Mouse (Mus musculus): Measurements from ENCODE around the gene Mrpl10. TPM values are rescaled to one million over a fixed set of nuclear protein-coding genes. Genes with fewer than 3 reads are reported as not detected.
A peak's percentile ranks its signal among the peaks of the same experiment; 100 is the strongest.

Gene Mrpl10
- polyA plus RNA-seq, 1 experiment = 86.8 TPM

DNA sequence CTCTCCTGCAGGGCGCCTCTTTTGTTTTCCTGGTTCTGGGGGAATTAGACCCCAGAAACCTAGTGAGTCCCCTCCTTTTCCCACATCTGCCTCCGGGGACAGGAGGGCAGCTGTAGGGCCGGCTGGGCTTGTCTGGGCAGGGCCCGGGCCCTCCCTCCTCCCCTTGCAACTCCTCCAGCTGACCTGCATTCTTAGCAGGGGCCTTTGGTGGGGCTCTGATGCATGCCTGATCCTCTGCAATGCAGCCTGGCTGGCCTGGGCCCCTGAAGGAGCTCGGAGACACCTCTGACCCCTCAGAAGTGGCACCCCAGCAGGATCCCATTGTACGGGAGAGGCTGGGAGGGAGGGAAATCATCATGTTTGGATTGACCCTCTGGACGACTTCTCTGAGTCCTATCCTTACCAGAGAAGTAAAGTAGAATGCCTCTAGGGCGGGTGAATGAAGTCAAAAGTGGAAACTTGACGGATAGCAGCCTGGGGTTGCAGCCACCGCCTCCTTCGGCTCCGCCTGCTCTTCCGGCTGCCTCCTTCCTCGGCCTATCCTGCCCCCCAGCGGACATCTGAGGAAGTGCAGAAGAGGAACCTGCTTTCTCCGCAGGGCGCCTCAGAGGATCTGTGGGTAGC lies 15.5 kb upstream of the Mrpl10 start:
- 6% methylated on average over 17 of the region's 17 CpGs for WGBS
- peak; percentile 62 for DNase-seq (ENCODE audit: low read depth, low spot score)

DNA sequence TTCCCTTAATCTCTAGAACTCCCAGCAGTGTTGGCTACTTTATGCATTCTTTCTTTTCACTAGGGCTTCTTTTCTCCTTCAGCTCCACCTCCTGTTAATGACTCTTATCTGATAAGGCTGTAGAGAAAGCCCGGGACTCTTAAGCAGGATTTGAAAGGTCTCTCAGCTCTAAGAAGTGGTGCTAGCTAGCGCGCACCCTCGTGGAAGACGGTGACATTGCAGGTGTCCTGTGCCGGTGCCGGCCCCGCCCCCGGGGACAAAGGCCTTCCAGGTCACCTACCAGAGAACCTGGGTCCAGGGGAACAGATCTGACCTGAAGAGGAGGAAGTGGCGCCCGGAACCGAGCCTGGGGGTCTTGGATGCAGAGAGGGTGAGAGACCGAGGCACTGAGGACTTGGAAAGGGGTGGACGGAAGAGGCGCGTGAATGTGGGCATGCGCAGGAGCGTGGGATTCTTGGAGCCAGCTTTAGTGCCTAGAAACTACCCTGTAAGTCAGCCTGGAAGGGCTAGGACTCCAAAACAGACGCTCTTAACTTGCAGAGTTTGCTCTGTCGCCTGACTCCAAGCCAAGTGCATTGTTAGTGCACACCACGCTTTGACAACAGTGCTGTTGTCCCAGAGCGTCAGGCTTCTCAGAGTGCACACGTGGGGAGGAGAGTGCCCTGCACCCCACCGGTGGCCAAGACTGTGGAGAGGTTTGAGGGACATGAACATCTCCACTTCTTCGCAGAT lies 11.5 kb upstream of the Mrpl10 start, which contains the start of gene Scrn2:
Scrn2 (plus strand) TSS at position 253 of the 732 bp plus-strand sequence.
- WGBS = 1% methylated on average over 25 of the region's 25 CpGs
- DNase-seq (ENCODE audit: low read depth, low spot score) = peak; percentile 70

DNA sequence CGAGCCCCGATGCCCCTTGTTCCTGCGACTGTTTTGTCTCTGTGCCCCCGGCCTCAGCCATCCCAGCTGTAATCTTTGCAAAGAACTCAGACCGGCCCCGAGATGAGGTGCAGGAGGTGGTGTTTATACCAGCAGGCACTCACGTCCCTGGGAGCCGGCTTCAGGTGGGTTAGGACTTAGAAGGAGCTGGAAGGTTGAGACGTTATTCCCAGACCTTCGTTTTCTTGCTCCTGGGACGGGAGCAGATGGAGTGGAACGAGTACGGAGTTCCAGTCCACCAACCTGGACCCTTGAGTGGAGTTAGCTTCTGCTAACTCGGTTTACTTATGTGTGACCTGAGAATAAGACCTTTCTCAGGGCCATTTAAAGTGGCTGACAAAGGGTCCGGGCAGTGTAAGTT lies 10.9 kb upstream of the Mrpl10 start:
- WGBS = 9% methylated on average over 15 of the region's 15 CpGs
- DNase-seq (ENCODE audit: low read depth, low spot score) = no peak

DNA sequence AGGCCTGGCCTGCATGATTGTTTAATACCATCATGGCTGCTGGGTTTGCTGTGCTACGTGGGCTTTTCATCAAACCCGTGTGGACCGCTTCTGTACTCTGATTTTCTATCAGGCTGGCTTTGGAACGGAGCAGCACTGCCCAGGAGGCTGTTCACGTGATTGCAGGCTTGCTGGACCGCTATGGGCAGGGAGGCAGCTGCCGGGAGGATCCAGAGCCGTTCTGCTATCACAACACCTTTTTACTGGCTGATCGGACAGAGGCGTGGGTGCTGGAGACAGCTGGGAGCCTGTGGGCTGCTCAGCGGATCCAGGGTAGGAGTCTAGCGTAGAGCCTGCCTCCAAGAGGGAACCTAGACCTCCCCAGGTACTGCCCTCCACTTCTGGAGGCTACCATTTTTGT lies 9.4 kb upstream of the Mrpl10 start:
- 85% methylated on average over 12 of the region's 12 CpGs for WGBS
- no peak for DNase-seq (ENCODE audit: low read depth, low spot score)

DNA sequence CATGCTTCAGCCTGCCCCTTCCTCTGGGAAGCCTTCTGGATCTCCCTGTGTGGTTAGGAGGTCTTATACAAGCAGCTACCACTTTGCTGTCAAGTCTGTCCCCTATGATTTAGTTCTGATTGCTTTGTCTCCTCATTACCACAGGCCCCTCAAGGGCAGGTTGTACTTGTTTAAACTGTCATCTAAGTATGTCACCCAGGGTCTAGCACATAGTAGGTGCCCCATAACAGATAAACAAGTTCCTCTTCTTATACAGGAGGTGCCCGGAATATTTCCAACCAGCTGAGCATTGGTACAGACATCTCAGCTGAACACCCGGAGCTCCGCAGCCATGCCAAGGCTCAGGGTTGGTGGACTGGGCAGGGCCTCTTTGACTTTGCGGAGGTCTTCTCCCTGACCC lies 8.9 kb upstream of the Mrpl10 start:
- DNase-seq (ENCODE audit: low read depth, low spot score) = no peak
- WGBS = 98% methylated on average over 4 of the region's 4 CpGs

DNA sequence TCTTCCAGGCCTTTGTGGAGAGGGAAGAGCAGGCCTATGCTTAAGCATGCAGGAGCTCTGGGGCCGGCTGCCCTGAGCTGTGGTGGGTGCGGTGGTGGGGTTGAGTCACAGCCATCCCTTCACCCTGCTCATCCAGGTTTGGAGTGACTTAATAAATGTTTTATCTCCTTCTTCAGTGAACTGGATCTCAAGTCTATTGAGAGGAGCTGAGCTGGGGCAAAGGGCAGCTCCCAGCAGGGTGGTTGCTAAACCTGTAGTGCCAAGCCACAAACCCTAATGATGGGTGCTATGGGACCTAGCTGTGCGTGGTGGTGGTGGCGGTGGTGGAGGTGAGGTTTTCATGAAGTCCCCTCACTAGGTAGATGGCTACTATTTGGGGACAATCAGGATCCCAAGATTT lies 7.6 kb upstream of the Mrpl10 start:
- DNase-seq (ENCODE audit: low read depth, low spot score) = no peak
- WGBS = 87% methylated on average over 4 of the region's 4 CpGs

DNA sequence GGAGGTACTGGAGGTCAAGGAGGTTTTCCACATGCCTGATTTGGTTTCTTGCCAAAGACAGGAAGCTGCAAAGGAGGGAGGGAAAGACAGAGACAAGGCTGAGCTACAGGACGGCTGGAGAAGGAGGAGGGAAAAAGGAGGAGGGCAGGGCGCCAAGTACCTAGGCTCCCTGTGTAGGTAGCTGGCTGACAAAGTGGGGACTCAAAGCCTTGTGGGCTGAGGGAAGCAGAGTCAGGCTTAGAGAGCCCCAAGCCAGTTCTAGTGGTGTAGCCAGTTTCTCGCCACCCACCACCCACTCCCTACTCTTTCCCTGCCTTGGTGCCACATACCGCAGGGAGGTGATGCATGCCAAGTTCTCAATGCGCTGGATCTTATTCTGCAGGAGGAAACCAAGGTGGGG lies 5.2 kb upstream of the Mrpl10 start:
- 79% methylated on average over 5 of the region's 5 CpGs for WGBS
- DNase-seq (ENCODE audit: low read depth, low spot score) = no peak

DNA sequence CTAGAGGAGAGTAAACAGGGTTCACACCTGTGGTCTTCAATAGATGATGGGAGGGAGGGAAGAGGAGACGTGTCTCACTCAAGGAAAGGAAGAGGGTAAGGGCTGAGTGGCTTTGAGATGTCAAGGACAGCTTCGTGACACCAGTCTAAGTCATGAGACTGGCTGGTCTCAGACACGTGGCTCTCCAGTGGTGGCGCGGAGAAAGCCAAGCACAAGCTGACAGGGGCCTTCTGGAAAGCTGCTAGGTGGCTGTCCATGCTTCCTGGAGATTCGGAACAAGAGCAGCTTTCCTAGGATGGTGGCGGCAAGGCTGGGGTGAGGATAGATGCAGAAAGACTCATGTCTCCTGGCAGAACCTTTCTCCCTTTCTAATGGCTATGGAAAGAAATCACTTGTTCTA lies 2.5 kb upstream of the Mrpl10 start:
- DNase-seq (ENCODE audit: low read depth, low spot score) = no peak
- WGBS = 62% methylated on average over 7 of the region's 7 CpGs

DNA sequence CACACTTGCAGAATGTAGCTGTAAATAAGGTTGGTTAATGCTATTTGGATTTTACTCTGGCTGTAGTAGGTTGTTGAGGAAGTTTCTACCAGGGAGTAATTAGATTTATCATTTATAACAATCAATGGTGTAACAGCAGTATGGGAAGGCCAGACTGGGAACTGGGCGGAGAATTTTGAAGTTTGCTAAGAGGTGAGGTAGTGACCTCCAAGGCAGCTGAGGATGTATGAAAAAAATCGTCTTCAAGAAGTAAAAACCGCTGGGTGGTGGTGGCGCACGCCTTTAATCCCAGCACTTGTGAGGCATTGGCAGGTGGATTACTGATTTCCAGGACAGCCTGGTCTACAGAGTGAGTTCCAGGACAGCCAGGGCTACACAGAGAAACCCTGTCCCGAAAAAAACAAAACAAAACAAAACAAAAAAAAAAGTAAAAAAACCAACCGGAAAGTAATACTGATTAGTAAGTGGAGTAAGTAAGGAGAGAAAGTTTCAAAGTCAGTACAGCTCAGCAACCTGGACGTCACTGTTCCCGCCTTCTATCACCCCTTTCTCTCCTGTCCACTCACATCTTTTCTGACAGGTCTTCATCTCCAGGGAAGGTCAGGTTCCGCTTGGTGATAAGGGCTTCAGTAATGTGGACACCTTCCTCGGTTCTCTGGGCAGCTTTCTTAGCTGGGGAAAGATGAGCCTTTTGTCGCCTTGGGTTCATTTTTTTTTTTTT lies 899 bp upstream of the Mrpl10 start:
- DNase-seq (ENCODE audit: low read depth, low spot score) = no peak
- 29% methylated on average over 12 of the region's 12 CpGs for WGBS

DNA sequence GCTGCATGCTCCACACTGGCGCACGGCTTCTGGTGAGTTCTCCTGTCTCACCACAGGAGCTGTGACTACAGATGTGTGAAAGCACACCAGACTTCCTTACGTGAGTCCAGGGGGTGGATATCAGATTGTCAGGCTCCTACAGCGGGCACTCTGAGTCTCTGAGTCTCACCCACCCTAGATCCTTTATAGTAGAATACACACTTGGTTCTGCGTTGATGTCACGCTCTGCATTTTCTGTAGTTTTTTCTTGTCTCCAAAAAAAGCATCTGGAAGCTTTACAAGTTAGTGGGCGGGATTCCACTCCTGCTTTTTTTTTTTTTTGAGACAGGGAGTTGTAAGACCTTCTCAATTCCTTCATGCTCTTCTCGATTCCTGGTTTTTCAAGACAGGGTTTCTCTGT lies 3.5 kb downstream of the Mrpl10 start:
- 90% methylated on average over 8 of the region's 8 CpGs for WGBS
- no peak for DNase-seq (ENCODE audit: low read depth, low spot score)

DNA sequence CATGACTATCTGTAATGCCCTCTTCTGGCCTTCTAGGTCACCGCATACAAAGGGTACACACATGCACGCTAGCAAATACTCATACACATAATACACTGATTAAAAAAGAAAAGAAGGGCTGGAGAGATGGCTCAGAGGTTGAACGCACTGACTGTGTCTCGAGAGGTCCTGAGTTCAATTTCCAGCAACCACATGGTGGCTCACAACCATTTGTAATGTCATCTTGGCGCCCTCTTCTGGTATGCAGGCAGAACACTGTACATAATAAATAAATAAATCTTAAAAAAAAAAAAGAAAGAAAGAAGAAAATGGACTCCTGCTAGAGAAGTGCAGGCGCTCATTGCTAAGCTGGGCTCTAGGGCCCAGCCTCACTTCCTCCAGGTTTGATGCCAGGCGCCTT lies 4.5 kb downstream of the Mrpl10 start:
- 82% methylated on average over 7 of the region's 7 CpGs for WGBS
- no peak for DNase-seq (ENCODE audit: low read depth, low spot score)

DNA sequence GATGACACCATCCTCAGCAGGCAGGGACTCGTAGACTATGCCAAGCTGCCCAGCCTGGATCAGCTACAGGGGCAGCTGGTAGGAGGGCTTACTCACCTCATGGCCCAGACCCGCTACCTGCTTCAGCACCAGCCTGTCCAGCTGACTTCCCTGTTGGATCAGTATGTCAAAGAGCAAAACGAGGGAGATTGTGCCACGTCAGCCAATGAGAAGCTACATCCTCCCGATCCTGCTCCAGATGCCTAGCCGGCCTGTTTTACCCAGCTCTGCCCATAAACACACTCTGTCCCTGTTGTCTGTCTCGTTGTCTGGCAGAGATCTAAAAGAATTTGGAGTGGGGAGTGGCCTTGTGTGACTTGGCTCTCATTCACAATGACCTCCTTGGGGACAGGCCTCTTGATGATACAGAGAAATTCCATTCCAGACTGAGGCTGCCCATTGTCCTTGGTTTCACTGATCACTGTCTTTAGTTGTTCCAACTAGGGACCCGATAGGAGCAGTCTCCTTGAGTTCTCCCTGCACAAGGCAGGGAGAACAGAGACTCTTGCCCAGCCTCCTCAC lies 6.8 kb downstream of the Mrpl10 start:
- no peak for DNase-seq (ENCODE audit: low read depth, low spot score)
- WGBS = 60% methylated on average over 8 of the region's 8 CpGs

DNA sequence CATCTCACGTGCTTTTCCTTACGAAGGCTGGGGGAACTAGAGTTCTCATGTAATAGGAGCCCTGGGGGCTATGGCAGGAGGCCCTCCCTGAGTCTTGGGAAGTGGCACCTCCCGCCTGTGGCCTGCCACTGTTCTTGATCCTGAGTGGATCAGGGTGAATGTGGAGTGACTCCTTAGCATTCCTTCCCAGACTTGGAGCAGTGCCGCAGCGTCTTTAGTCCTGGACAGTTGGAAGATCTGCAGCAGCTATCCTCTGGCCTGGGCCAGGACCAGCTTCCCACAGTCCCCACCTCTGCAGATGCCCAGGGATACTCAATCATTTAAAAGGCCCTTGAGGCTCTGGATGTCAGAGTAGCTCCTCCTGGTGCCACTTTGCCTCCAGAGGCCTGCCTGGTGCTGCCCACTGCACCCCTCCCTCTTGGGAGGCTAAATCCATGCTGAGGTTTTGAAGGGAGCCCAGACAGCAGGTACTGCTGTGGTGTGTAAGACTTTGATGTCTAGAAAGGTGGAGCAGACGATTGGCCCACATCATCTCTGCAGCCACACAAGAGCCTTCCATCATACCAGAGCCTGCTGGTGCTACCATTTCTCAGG lies 8.2 kb downstream of the Mrpl10 start:
- 74% methylated on average over 6 of the region's 6 CpGs for WGBS
- DNase-seq (ENCODE audit: low read depth, low spot score) = no peak

DNA sequence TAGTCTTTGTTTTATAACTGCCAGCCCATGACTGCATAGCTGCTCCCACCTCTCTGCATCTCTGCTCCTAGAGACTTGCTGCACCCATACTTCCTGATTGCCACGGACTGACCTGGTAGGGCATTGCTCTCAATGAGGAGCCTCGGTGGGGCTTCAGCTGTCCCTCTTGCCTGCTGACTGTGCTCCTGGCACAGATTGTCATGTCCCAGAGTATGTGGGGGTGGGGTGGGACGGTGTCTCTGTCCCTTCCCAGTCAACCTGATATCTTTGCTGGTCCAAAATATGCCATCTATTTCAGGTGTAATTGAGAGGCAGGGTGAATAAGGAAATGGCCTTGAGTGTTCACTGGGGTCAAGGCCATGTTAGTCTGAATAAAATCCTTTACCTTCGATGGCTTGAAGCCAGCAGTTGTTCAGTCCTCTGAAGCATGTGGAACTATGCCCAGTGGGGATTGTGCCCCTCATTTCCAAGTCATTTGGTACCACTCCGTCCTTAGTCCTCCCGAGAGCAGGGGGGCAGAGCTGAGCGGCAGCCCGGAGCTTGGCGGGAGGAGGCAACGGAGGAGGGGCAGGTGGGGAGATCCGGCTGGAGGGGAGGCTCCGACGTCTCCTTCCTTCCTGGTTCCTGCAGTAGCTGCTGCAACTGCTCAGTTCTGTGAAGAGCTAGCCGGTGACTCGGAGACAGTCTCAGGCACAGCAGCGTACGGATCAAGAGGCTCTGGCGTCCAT lies 9.0 kb downstream of the Mrpl10 start, which contains the start of gene Osbpl7:
Osbpl7 (plus strand) TSS at position 413 of the 728 bp plus-strand sequence.
- DNase-seq (ENCODE audit: low read depth, low spot score) = no peak
- 2% methylated on average over 18 of the region's 18 CpGs for WGBS

DNA sequence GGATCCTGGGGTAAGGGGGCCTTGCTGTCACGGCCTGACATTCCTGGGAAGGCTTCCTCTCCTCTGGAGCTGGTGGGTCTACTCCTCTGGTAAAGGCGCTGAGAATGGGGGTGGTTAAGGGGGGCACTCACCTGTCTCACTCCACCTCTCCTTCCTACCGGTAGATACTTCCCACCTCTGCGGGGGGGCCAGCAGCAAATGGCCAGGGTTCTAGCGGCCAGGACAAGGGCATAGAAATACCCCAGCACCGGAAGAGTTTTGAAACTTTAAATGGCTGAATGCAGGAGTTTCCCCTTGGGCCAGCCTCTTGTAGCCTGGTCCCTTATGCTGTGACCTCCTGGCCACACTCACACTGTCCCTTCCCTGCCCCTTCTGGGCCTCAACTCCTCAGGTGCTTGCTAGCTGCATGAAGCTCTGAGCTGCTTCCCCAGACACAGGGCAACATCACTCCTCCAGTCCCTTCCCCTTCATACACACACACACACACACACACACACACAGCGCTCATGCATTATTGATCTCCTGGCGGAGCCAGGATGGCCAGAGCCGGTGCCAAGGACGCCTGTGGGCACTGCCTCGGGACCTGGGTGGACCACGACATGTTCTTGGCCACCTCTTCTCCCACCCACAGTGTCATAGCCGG lies 9.7 kb downstream of the Mrpl10 start:
- DNase-seq (ENCODE audit: low read depth, low spot score) = no peak
- 5% methylated on average over 13 of the region's 13 CpGs for WGBS

DNA sequence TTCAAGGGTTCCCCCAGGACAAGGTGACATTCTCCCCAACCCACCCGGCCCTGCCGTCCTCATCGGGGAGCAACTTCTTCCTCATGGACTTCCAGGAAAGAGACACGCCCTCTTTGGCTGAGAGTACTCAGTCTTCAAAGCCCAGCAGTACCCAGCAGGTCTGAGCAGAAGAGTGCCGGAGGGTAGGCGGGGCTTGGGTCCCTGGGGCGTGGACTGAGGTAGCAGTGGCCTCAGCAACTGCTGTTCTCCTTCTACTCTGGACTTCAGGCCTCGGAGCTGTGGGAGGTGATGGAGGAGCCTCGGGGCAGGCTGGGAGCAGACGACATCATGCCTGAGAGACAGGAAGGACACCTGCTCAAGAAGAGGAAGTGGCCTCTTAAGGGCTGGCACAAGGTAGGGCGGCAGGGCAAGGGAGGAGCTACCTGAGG lies 10.9 kb downstream of the Mrpl10 start:
- DNase-seq (ENCODE audit: low read depth, low spot score) = no peak
- WGBS = 14% methylated on average over 11 of the region's 11 CpGs

DNA sequence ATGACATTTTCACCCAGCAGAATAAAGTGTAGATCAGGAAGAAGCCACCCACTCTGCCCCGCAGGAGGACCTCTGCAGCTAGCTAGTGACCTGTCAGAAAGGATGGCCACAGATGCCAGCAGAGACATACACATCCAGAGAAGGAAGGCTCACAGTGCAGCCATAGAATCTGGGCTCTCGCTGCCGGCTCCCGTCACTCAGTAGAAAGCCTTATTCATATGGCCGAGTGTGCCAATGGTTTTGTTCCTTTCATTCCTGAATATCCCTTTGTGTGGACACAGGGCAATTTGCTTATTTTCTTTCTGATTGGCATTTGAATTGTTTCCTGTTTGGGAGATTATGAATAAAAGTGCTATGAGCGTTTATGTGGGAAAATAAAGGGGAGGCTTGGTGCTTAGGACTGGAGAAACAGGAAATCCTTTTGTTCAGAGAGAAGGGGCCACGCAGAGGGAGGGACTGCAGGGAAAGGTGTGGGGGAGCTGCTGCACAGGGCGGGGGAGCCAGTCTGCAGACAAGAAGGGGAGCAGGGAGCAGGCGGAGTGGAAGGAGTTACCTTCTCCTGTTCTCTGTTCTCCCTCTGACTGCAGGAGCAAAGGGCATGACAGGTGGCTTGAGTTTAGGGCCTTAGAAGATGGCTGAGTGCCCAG lies 22.0 kb downstream of the Mrpl10 start:
- DNase-seq (ENCODE audit: low read depth, low spot score) = no peak
- WGBS = 15% methylated on average over 9 of the region's 9 CpGs

DNA sequence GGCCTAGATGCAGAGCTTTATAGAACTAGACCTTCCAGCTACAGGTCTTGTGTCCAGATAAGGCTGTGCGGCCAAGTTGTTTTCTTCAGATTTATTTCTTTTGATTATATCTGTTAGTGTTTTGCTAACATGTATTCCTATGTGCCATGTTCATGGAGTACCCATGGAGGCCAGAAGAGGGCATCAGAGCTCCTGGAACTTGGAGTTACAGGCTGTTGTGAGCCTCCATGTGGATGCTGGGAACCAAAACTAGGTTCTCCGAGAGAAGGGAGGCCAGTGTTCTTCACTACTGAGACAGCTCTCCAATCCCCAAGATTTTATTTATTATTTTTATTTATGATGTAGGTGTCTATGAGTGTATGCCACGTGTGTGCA lies 22.5 kb downstream of the Mrpl10 start:
- no peak for DNase-seq (ENCODE audit: low read depth, low spot score)
- WGBS = 61% methylated on average over 3 of the region's 3 CpGs
